Mouse (Mus musculus) liver, embryonic 11.5 days (tissue): ENCODE results near the gene Cep57. TPM values are rescaled to one million over a fixed set of nuclear protein-coding genes. Genes with fewer than 3 reads are reported as not detected.

Experiments
- ATAC-seq: fragments of 200-750 bp; cut with Nextera tagmentation; replicated peaks from 2 replicates; pipeline ENCODE4 v1.8.0; 2017; ENCODE audit warnings: moderate number of reproducible peaks, mild to moderate bottlenecking, moderate TSS enrichment, moderate library complexity; ENCODE audit not compliant: low FRiP score
- DNase-seq: peaks from one replicate; pipeline ENCODE4 v3.0.0-alpha.2; 2017; ENCODE audit warnings: low spot score
- H3K27ac ChIP-seq: fragments of 300-500 bp; sonication (generic); 2 replicates; pipeline ENCODE4 v1.5.1; 2014; ENCODE audit warnings: mild to moderate bottlenecking, low read depth, low read length, control low read depth
- H3K27me3 ChIP-seq: fragments of 300-500 bp; sonication (generic); replicated peaks from 2 replicates; pipeline ENCODE4 v1.6.1; 2014; ENCODE audit warnings: low read length, mixed read lengths; ENCODE audit not compliant: control insufficient read depth, insufficient read depth
- H3K36me3 ChIP-seq: fragments of 300-500 bp; sonication (generic); 2 replicates; pipeline ENCODE4 v1.6.1; 2014; ENCODE audit warnings: mild to moderate bottlenecking, low read length, moderate library complexity, mixed read lengths; ENCODE audit not compliant: control insufficient read depth, insufficient read depth
- H3K4me1 ChIP-seq: fragments of 300-500 bp; sonication (generic); replicated peaks from 2 replicates; pipeline ENCODE4 v1.6.1; 2014; ENCODE audit warnings: low read length, mixed read lengths; ENCODE audit not compliant: control insufficient read depth, insufficient read depth
- H3K4me2 ChIP-seq: fragments of 300-500 bp; sonication (generic); 2 replicates; pipeline ENCODE4 v1.6.1; 2014; ENCODE audit warnings: mild to moderate bottlenecking, control low read depth, moderate library complexity
- H3K4me3 ChIP-seq: fragments of 300-500 bp; sonication (generic); 2 replicates; pipeline ENCODE4 v1.5.1; 2014; ENCODE audit warnings: low read depth, low read length, control low read depth
- H3K9ac ChIP-seq: fragments of 300-500 bp; sonication (generic); 2 replicates; pipeline ENCODE4 v1.6.1; 2014; ENCODE audit warnings: low read depth, low read length, control low read depth
- H3K9me3 ChIP-seq: fragments of 300-500 bp; sonication (generic); 2 replicates; pipeline ENCODE4 v1.6.1; 2016; ENCODE audit warnings: low read length, inconsistent platforms, mixed read lengths; ENCODE audit not compliant: control insufficient read depth
- WGBS: fragments of 180-500 bp; shearing (Covaris S2); extraction: QIAGEN DNeasy Blood & Tissue Kit; methylation state at CpG from one replicate; pipeline ENCODE4 v1.1.7; 2014; 5-methylcytosine and 5-hydroxymethylcytosine counted together
- polyA plus RNA-seq: library from polyadenylated mRNA; unstranded; fragments of >200 nt; fragmentation: Nextera tagmentation; extraction: Ambion mirVana; gene quantifications from 2 replicates; pipeline ENCODE4 v1.2.1, GENCODE M21; 2014

Gene Cep57
- polyA plus RNA-seq, 1 experiment from 2014 or later: 55.9 TPM

- Histone ChIP-seq H3K9ac (no peak overlapping the region), H3K4me1 (no peaks in the 10 kb centered on the region), H3K27ac (no peak overlapping the region), H3K4me2 (no peak overlapping the region), H3K36me3 (peaks cover 9% of the 10 kb centered on the region; the same call in 1 of the 2 replicates), H3K4me3 (no peak overlapping the region), H3K9me3 (no peaks in the 10 kb centered on the region), H3K27me3 (no peaks in the 10 kb centered on the region)
- WGBS: 94% methylated on average over 1 of the region's 1 CpGs
- ATAC-seq (no peak), DNase-seq (no peak)
These were observed 44.9 kb downstream of the Cep57 start for GRCm38 (mm10) chr9:13781985-13782384.

GRCm38 (mm10) chr9:13774732-13775131 is 52.2 kb downstream of the Cep57 start:
- DNase-seq (no peak), ATAC-seq (no peak)
- no peak overlapping the region for H3K9ac ChIP-seq
- no peak overlapping the region for H3K27ac ChIP-seq
- no peaks in the 10 kb centered on the region for H3K27me3 ChIP-seq
- no peaks in the 10 kb centered on the region for H3K36me3 ChIP-seq
- WGBS: 39% methylated on average over 1 of the region's 1 CpGs
- no peaks in the 10 kb centered on the region for H3K9me3 ChIP-seq
- no peak overlapping the region for H3K4me3 ChIP-seq
- no peaks in the 10 kb centered on the region for H3K4me1 ChIP-seq
- no peak overlapping the region for H3K4me2 ChIP-seq

GRCm38 (mm10) chr9:13766570-13766969 is 60.3 kb downstream of the Cep57 start:
- Histone ChIP-seq H3K9me3 (no peaks in the 10 kb centered on the region), H3K9ac (no peak overlapping the region), H3K27ac (no peak overlapping the region), H3K27me3 (no peaks in the 10 kb centered on the region), H3K4me3 (no peak overlapping the region), H3K4me2 (no peak overlapping the region), H3K4me1 (no peaks in the 10 kb centered on the region), H3K36me3 (no peaks in the 10 kb centered on the region)
- 85% methylated on average over 7 of the region's 7 CpGs for WGBS
- DNase-seq: no peak
- no peak for ATAC-seq

GRCm38 (mm10) chr9:13765624-13766023 is 61.3 kb downstream of the Cep57 start:
- DNase-seq (no peak), ATAC-seq (no peak)
- Histone ChIP-seq H3K9me3 (no peaks in the 10 kb centered on the region), H3K27ac (no peak overlapping the region), H3K4me2 (no peak overlapping the region), H3K4me3 (no peak overlapping the region), H3K36me3 (no peaks in the 10 kb centered on the region), H3K27me3 (no peaks in the 10 kb centered on the region), H3K4me1 (no peaks in the 10 kb centered on the region), H3K9ac (no peak overlapping the region)
- WGBS: 84% methylated on average over 2 of the region's 2 CpGs

GRCm38 (mm10) chr9:13760430-13760829 is 66.5 kb downstream of the Cep57 start:
- Histone ChIP-seq H3K4me3 (no peak overlapping the region), H3K27me3 (no peaks in the 10 kb centered on the region)
- 87% methylated on average over 3 of the region's 3 CpGs for WGBS

More at GRCm38 (mm10) chr9:13760430-13760829, 66.5 kb downstream of the Cep57 start:
- no peak for ATAC-seq
- Histone ChIP-seq H3K27ac (no peak overlapping the region), H3K4me2 (no peak overlapping the region), H3K9ac (no peak overlapping the region), H3K36me3 (no peaks in the 10 kb centered on the region; the same call in 1 of the 2 replicates), H3K4me1 (no peaks in the 10 kb centered on the region), H3K9me3 (no peaks in the 10 kb centered on the region)
- no peak for DNase-seq

Other genes starting within 250 kb of the Cep57 start
- gene Mtmr2, start 78.7 kb downstream of the Cep57 start, polyA plus RNA-seq: 53.2 and 53.7 TPM in 2 replicates
- gene Fam76b, start 609 bp upstream of the Cep57 start, polyA plus RNA-seq: 20.5 and 21.5 TPM in 2 replicates